Mouse (Mus musculus) layer of hippocampus, adult 9-10 months (tissue): ENCODE results near the gene Ofd1.

Experiments used
- DNase-seq: peaks from one replicate; pipeline ENCODE4 v3.0.0; 2022; ENCODE audit warnings: low spot score

The Ofd1 gene

GRCm38 (mm10) chrX:166440616-166441063 is at the start of gene Ofd1:
Gene Ofd1, minus strand, starts transcription at chrX:166440704.
- peak; percentile 57 for DNase-seq

- DNase-seq: peak; percentile 63
These were observed 39.0 kb upstream of the Ofd1 start, which contains the start of gene Rab9 for GRCm38 (mm10) chrX:166479365-166479983. Gene Rab9, minus strand, starts transcription at chrX:166479867.

- DNase-seq: peak; percentile 0
These were observed 38.3 kb upstream of the Ofd1 start for GRCm38 (mm10) chrX:166478631-166479364.

- DNase-seq: no peak
These were observed 36.9 kb upstream of the Ofd1 start for GRCm38 (mm10) chrX:166477393-166477792.

GRCm38 (mm10) chrX:166472612-166473011 is 32.1 kb upstream of the Ofd1 start:
- no peak for DNase-seq

- DNase-seq: no peak
These were observed 27.8 kb upstream of the Ofd1 start for GRCm38 (mm10) chrX:166468321-166468720.

- no peak for DNase-seq
These were observed 15.0 kb upstream of the Ofd1 start for GRCm38 (mm10) chrX:166455525-166455924.

- DNase-seq: no peak
These were observed 13.8 kb upstream of the Ofd1 start for GRCm38 (mm10) chrX:166454331-166454730.

- no peak for DNase-seq
These were observed 13.0 kb upstream of the Ofd1 start for GRCm38 (mm10) chrX:166453532-166453931.

GRCm38 (mm10) chrX:166444552-166444951 is 4.0 kb upstream of the Ofd1 start:
- DNase-seq: no peak

GRCm38 (mm10) chrX:166440036-166440615 is 378 bp downstream of the Ofd1 start, which contains the start of gene Trappc2:
Gene Trappc2, plus strand, starts transcription at chrX:166440574.
- no peak for DNase-seq

- DNase-seq: no peak
These were observed 5.7 kb downstream of the Ofd1 start for GRCm38 (mm10) chrX:166434812-166435211.

- DNase-seq: no peak
These were observed 24.3 kb downstream of the Ofd1 start for GRCm38 (mm10) chrX:166416196-166416595.

GRCm38 (mm10) chrX:166407865-166408264 is 32.6 kb downstream of the Ofd1 start:
- DNase-seq: no peak

GRCm38 (mm10) chrX:166393753-166394152 is 46.8 kb downstream of the Ofd1 start:
- DNase-seq: no peak

- no peak for DNase-seq
These were observed 53.8 kb downstream of the Ofd1 start for GRCm38 (mm10) chrX:166386656-166387055.

GRCm38 (mm10) chrX:166384935-166385334 is 55.6 kb downstream of the Ofd1 start:
- no peak for DNase-seq

- DNase-seq: no peak
These were observed 56.9 kb downstream of the Ofd1 start for GRCm38 (mm10) chrX:166383606-166384005.

- no peak for DNase-seq
These were observed 61.9 kb downstream of the Ofd1 start for GRCm38 (mm10) chrX:166378652-166379051.

GRCm38 (mm10) chrX:166376681-166377328 is 63.7 kb downstream of the Ofd1 start:
- DNase-seq: no peak

- DNase-seq: no peak
These were observed 74.9 kb downstream of the Ofd1 start for GRCm38 (mm10) chrX:166365458-166366213.

GRCm38 (mm10) chrX:166360455-166360854 is 80.0 kb downstream of the Ofd1 start:
- no peak for DNase-seq
